23 mouse cellular contexts compared by ENCODE assay signal in genomic region chr7:4902404-4902803, GRCm38 (mm10). TPM values are rescaled to one million over a fixed set of nuclear protein-coding genes. Genes with fewer than 3 reads are reported as not detected.
"Had no signal": no experiment of that assay in that cellular context is flagged by ENCODE, and none has a peak within 500 bp of the region (broad histone marks: within the 10 kb centered on the region; RNA-seq: fewer than 3 reads in every experiment).

No protein-coding gene starts in this region.

- H3K4me3 ChIP-seq: intestine, embryonic 15.5 days; kidney, embryonic 15.5 days; limb, embryonic 12.5 days; limb, embryonic 15.5 days; liver, embryonic 12.5 days; liver, embryonic 15.5 days; midbrain, embryonic 12.5 days; myocyte had no signal

- H3K4me2 ChIP-seq: intestine, embryonic 15.5 days; kidney, embryonic 15.5 days; limb, embryonic 12.5 days; limb, embryonic 15.5 days; liver, embryonic 12.5 days; liver, embryonic 15.5 days; midbrain, embryonic 12.5 days had no signal

- H3K27ac ChIP-seq: intestine, embryonic 15.5 days; kidney, embryonic 15.5 days; limb, embryonic 12.5 days; limb, embryonic 15.5 days; liver, embryonic 12.5 days; liver, embryonic 15.5 days; midbrain, embryonic 12.5 days; stomach, postnatal 0 days had no signal

- ATAC-seq: intestine, embryonic 15.5 days; liver, embryonic 12.5 days; midbrain, embryonic 16.5 days had no signal

- DNase-seq: kidney, adult 11 months; kidney, adult 8-10 months; kidney, postnatal 10 days; kidney, postnatal 36 days; layer of hippocampus, postnatal 36 days; left cerebral cortex, postnatal 4 days; lung, adult 2 months; lung, postnatal 14 days; thymus, adult 18-20 months; thymus, postnatal 14 days had no signal

- H3K27me3 ChIP-seq: kidney, embryonic 15.5 days; liver, embryonic 15.5 days had no signal

- H3K9me3 ChIP-seq: limb, embryonic 15.5 days; liver, embryonic 15.5 days had no signal

- H3K9ac ChIP-seq: intestine, embryonic 15.5 days; kidney, embryonic 15.5 days; limb, embryonic 12.5 days; limb, embryonic 15.5 days; liver, embryonic 12.5 days; liver, embryonic 15.5 days; midbrain, embryonic 12.5 days had no signal

- H3K36me3 ChIP-seq: intestine, embryonic 15.5 days; kidney, embryonic 15.5 days; limb, embryonic 12.5 days; limb, embryonic 15.5 days; liver, embryonic 12.5 days; liver, embryonic 15.5 days; midbrain, embryonic 12.5 days had no signal

RNA-seq across cellular contexts. Expression of gene Gm36210, which starts 3.9 kb away (rescaled TPM):
- polyA plus RNA-seq: intestine, embryonic 15.5 days; kidney, embryonic 15.5 days; limb, embryonic 12.5 days; limb, embryonic 15.5 days; liver, embryonic 12.5 days; liver, embryonic 15.5 days; lung, embryonic 16.5 days; midbrain, embryonic 12.5 days; myocyte; small intestine, adult 2 months; stomach, embryonic 14.5 days; stomach, postnatal 0 days had no signal
